Mouse (Mus musculus): ENCODE data around the gene Fgfr2. TPM values are rescaled to one million over a fixed set of nuclear protein-coding genes. Genes with fewer than 3 reads are reported as not detected.

Fgfr2 gene
- polyA plus RNA-seq, 1 experiment from 2014 or later = 133 TPM

DNA sequence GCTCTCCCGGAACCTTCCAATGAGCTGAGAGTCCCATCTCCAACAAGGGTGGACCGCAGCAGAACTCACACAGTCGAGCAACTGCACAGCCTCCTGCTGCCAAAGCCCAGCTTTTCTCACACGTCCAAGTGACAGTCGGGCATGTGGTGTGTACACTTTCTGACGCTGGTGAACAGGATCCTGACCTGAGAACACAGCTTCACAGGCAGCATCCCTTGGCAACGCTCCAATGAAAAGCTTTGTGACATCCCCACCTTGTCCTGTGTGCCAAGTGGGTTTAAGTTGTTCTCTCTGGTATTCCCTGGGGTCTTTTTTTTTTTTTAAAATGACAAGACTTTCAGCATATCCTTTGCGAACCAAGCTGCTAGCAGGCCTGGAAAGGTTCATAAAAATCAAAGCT is 886.4 kb downstream of the Fgfr2 start:
- H3K4me3 ChIP-seq (ENCODE audit: low read length) = no peak overlapping the region
- no peak overlapping the region for H3K27ac ChIP-seq (ENCODE audit: low read depth, low read length)
- H3K9ac ChIP-seq (ENCODE audit: low read depth, low read length) = no peak overlapping the region
- H3K36me3 ChIP-seq (ENCODE audit: control insufficient read depth, insufficient read depth, low read length) = peaks cover 5% of the 10 kb centered on the region; the same call in 1 of the 2 replicates
- ATAC-seq (ENCODE audit: low FRiP score, low TSS enrichment) = no peak
- H3K4me2 ChIP-seq (replicated peaks; ENCODE audit: low read depth, low read length) = no peak overlapping the region
- H3K27me3 ChIP-seq (ENCODE audit: control insufficient read depth, insufficient read depth, low read length) = no peaks in the 10 kb centered on the region
- WGBS = 74% methylated on average over 8 of the region's 8 CpGs
- 0 out of 2 replicates have a peak, but pooled peaks cover 8% of the 10 kb centered on the region for H3K4me1 ChIP-seq (ENCODE audit: control insufficient read depth, insufficient read depth, low read length)
- no peaks in the 10 kb centered on the region for H3K9me3 ChIP-seq (ENCODE audit: control insufficient read depth, low read length)

DNA sequence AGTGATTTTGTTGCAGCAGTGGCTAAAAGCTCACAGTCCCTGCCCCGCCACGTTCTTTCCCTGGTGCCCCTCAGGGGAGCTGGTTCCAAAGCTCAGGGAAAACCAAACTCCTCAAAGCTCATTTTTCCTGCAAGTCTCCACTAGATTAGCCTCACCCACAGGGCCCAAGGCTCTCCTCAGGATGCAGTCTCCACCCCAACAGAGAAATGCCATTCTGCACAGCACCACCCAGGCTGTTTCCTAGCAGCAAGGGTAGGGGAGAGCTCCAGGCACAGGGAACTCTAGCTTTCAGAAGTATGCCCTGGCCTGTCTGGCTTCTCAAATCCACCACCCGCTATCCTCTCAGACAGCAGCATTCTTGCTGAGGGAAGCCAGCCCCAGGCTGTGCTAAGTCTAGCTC is 888.9 kb downstream of the Fgfr2 start:
- H3K9me3 ChIP-seq (ENCODE audit: control insufficient read depth, low read length) = no peaks in the 10 kb centered on the region
- WGBS = 68% methylated on average over 3 of the region's 3 CpGs
- ATAC-seq (ENCODE audit: low FRiP score, low TSS enrichment) = no peak
- peaks cover 5% of the 10 kb centered on the region; the same call in 1 of the 2 replicates for H3K36me3 ChIP-seq (ENCODE audit: control insufficient read depth, insufficient read depth, low read length)
- no peaks in the 10 kb centered on the region for H3K27me3 ChIP-seq (ENCODE audit: control insufficient read depth, insufficient read depth, low read length)
- no peak overlapping the region for H3K4me3 ChIP-seq (ENCODE audit: low read length)
- H3K9ac ChIP-seq (ENCODE audit: low read depth, low read length) = no peak overlapping the region
- H3K4me2 ChIP-seq (replicated peaks; ENCODE audit: low read depth, low read length) = no peak overlapping the region
- 0 out of 2 replicates have a peak, but pooled peaks cover 8% of the 10 kb centered on the region for H3K4me1 ChIP-seq (ENCODE audit: control insufficient read depth, insufficient read depth, low read length)
- H3K27ac ChIP-seq (ENCODE audit: low read depth, low read length) = no peak overlapping the region

DNA sequence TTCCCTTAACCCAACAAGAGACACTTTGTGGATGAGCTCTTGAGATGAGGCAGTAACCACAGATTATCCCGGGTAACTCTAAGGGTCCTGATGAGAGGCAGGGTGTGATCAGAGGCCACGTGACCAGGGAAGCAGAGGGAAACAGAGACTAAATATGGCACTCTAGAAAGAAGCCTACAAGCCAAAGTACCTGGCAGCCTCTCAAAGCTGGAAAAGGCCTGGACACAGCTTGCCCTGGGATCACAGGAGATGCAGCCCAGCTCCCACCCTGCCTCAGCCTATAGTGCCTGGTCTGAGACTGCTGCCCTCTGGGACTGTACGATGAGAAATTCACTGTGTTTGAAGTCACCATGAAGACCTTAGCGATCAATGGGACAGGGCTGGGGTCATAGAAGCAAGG is 889.4 kb downstream of the Fgfr2 start:
- no peak overlapping the region for H3K27ac ChIP-seq (ENCODE audit: low read depth, low read length)
- WGBS = 77% methylated on average over 4 of the region's 4 CpGs
- no peaks in the 10 kb centered on the region for H3K9me3 ChIP-seq (ENCODE audit: control insufficient read depth, low read length)
- peaks cover 5% of the 10 kb centered on the region; the same call in 1 of the 2 replicates for H3K36me3 ChIP-seq (ENCODE audit: control insufficient read depth, insufficient read depth, low read length)
- ATAC-seq (ENCODE audit: low FRiP score, low TSS enrichment) = no peak
- no peak overlapping the region for H3K4me2 ChIP-seq (replicated peaks; ENCODE audit: low read depth, low read length)
- no peak overlapping the region for H3K4me3 ChIP-seq (ENCODE audit: low read length)
- H3K9ac ChIP-seq (ENCODE audit: low read depth, low read length) = no peak overlapping the region
- H3K4me1 ChIP-seq (ENCODE audit: control insufficient read depth, insufficient read depth, low read length) = 0 out of 2 replicates have a peak, but pooled peaks cover 8% of the 10 kb centered on the region
- no peaks in the 10 kb centered on the region for H3K27me3 ChIP-seq (ENCODE audit: control insufficient read depth, insufficient read depth, low read length)

DNA sequence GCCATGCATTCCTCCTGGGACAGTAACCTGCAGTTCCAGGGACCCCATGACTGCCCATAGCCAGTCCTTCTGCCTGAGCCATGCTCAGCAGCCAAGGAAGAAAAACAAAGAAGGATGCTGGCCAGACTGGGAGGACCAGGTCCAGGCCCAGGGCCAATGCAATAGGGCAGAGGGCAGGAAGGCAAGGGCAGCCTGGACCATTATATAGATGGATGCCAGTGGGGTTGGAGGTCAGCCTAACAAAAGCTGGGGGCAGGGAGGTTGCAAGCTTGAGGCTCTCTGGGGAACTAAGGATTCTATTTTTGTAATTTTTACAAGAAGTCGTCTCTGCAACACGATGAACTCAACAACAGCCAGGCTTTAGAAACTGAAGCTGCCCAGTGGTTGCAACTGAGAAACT is 890.2 kb downstream of the Fgfr2 start:
- Histone ChIP-seq H3K36me3 (ENCODE audit: control insufficient read depth, insufficient read depth, low read length) (peaks cover 5% of the 10 kb centered on the region; the same call in 1 of the 2 replicates), H3K4me1 (ENCODE audit: control insufficient read depth, insufficient read depth, low read length) (0 out of 2 replicates have a peak, but pooled peaks cover 7% of the 10 kb centered on the region), H3K9ac (ENCODE audit: low read depth, low read length) (no peak overlapping the region), H3K27me3 (ENCODE audit: control insufficient read depth, insufficient read depth, low read length) (no peaks in the 10 kb centered on the region), H3K27ac (ENCODE audit: low read depth, low read length) (no peak overlapping the region), H3K9me3 (ENCODE audit: control insufficient read depth, low read length) (no peaks in the 10 kb centered on the region), H3K4me3 (ENCODE audit: low read length) (no peak overlapping the region), H3K4me2 (replicated peaks; ENCODE audit: low read depth, low read length) (no peak overlapping the region)
- WGBS = 34% methylated on average over 2 of the region's 2 CpGs
- ATAC-seq (ENCODE audit: low FRiP score, low TSS enrichment) = no peak

DNA sequence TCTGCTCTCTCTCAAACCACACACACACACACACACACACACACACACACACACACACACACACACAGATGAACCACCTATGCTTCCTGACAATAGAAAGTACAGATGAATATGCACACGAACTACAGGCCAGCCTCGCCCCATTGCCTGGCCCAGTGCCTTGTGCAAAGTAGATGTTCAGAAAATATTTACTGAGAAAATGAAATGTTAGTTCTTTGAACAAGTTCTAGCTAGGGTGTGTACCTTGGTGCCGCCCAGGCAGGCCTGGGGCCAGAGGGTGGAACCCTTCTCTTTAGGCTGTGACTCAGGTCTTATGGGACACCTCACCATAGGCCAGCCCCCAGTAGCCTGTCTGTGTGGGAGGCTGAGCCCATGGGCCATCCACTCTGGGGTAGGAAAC is 891.7 kb downstream of the Fgfr2 start:
- no peaks in the 10 kb centered on the region for H3K9me3 ChIP-seq (ENCODE audit: control insufficient read depth, low read length)
- no peak overlapping the region for H3K4me2 ChIP-seq (replicated peaks; ENCODE audit: low read depth, low read length)
- H3K4me1 ChIP-seq (ENCODE audit: control insufficient read depth, insufficient read depth, low read length) = 0 out of 2 replicates have a peak, but pooled peaks cover 3% of the 10 kb centered on the region
- no peak overlapping the region for H3K4me3 ChIP-seq (ENCODE audit: low read length)
- no peak overlapping the region for H3K27ac ChIP-seq (ENCODE audit: low read depth, low read length)
- H3K9ac ChIP-seq (ENCODE audit: low read depth, low read length) = no peak overlapping the region
- no peak for ATAC-seq (ENCODE audit: low FRiP score, low TSS enrichment)
- peaks cover 5% of the 10 kb centered on the region; the same call in 1 of the 2 replicates for H3K36me3 ChIP-seq (ENCODE audit: control insufficient read depth, insufficient read depth, low read length)
- 89% methylated on average over 3 of the region's 3 CpGs for WGBS
- no peaks in the 10 kb centered on the region for H3K27me3 ChIP-seq (ENCODE audit: control insufficient read depth, insufficient read depth, low read length)

DNA sequence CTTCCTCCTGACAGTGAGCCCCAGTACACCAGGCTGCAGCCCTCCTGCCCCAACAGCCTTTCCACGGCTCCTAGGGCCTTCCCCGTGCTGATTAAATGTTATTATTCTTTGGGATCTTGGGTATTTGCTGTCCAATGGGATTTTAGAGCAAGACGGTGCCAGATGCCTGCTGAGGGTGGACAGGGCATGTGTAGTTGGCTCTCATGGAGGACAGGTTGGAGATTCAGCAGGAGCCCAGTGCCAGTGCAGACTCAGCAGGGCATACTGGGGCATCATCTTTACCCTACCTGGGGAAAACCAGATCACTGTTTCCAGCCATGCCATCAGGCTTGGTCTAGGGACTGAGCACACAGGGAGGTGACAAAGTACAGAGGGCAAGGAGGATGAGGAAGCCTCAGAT is 892.2 kb downstream of the Fgfr2 start:
- Histone ChIP-seq H3K4me1 (ENCODE audit: control insufficient read depth, insufficient read depth, low read length) (0 out of 2 replicates have a peak, but pooled peaks cover 3% of the 10 kb centered on the region), H3K9ac (ENCODE audit: low read depth, low read length) (no peak overlapping the region), H3K27ac (ENCODE audit: low read depth, low read length) (no peak overlapping the region), H3K4me3 (ENCODE audit: low read length) (no peak overlapping the region), H3K27me3 (ENCODE audit: control insufficient read depth, insufficient read depth, low read length) (no peaks in the 10 kb centered on the region), H3K4me2 (replicated peaks; ENCODE audit: low read depth, low read length) (no peak overlapping the region), H3K36me3 (ENCODE audit: control insufficient read depth, insufficient read depth, low read length) (peaks cover 2% of the 10 kb centered on the region; the same call in 1 of the 2 replicates), H3K9me3 (ENCODE audit: control insufficient read depth, low read length) (no peaks in the 10 kb centered on the region)
- ATAC-seq (ENCODE audit: low FRiP score, low TSS enrichment) = no peak
- WGBS = 84% methylated on average over 3 of the region's 3 CpGs

DNA sequence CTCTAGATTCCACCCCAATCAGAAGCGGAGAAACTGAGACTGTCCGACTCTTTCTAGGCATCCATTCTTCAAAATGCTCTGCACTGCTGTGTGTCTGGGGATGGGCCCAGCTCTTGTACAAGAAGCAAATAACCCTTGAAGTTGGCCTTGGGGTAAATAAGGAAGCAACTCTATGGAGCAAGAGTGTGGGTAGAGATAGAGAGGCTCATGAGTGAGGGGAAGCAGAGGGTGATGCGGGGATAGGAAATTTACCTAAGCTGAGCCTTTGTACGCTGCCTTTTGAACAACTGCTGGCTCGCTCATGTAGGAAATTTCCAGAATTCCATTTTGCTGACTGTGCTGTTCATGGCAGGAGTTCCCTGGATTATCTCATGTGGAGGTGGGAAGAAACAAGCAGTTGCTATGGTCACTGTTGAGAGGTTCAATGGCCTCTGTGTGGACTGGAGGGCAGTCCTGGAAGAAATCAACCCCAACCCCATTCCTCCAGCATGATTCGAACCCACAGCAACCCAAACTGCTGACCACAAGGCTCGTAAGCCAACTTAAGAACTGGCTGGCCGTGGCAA is 896.0 kb downstream of the Fgfr2 start:
- peak; percentile 22; the same call in 1 of the 2 replicates for ATAC-seq (ENCODE audit: low FRiP score, low TSS enrichment)
- Histone ChIP-seq H3K9me3 (ENCODE audit: control insufficient read depth, low read length) (no peaks in the 10 kb centered on the region), H3K27ac (ENCODE audit: low read depth, low read length) (no peak overlapping the region), H3K36me3 (ENCODE audit: control insufficient read depth, insufficient read depth, low read length) (no peaks in the 10 kb centered on the region), H3K4me1 (ENCODE audit: control insufficient read depth, insufficient read depth, low read length) (no peaks in the 10 kb centered on the region), H3K4me2 (replicated peaks; ENCODE audit: low read depth, low read length) (no peak overlapping the region), H3K4me3 (ENCODE audit: low read length) (no peak overlapping the region), H3K27me3 (ENCODE audit: control insufficient read depth, insufficient read depth, low read length) (no peaks in the 10 kb centered on the region), H3K9ac (ENCODE audit: low read depth, low read length) (no peak overlapping the region)
- WGBS = 81% methylated on average over 8 of the region's 8 CpGs

DNA sequence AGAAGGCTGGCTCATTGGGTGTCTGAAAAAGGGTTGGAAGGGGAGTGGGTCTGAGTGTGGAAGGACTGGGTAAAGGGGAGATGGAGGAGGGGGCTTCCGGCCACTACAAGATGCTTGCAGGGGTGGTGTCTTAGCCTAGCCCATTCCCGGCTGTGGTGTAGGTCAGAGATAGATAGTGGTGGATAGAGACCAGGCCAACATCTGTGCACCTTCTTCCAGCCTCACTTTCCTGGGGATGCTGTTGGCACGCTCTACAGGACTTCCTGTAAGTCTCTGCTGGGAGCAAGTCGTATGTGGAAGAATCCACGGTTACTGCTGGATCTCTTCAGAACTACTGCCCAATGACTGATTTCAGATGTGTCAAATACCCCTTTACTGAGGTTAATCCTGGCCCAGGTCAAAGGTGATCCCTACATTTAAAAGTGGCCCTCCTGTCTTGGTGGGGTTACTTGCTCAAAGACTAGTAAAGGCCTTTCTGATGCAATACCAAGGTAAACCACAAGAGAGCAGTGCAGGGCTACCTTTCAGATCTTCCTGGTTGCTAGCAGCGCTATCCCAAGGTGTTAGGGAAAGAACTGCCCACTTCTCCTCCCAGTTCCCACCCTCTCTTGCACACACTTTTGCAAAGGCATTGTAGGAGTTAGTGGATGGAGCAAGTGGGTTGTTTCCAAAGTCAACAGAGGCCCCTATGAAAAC is 896.6 kb downstream of the Fgfr2 start:
- Histone ChIP-seq H3K4me2 (replicated peaks; ENCODE audit: low read depth, low read length) (no peak overlapping the region), H3K27ac (ENCODE audit: low read depth, low read length) (no peak overlapping the region), H3K27me3 (ENCODE audit: control insufficient read depth, insufficient read depth, low read length) (no peaks in the 10 kb centered on the region), H3K9ac (ENCODE audit: low read depth, low read length) (no peak overlapping the region), H3K9me3 (ENCODE audit: control insufficient read depth, low read length) (no peaks in the 10 kb centered on the region), H3K4me3 (ENCODE audit: low read length) (no peak overlapping the region), H3K4me1 (ENCODE audit: control insufficient read depth, insufficient read depth, low read length) (no peaks in the 10 kb centered on the region), H3K36me3 (ENCODE audit: control insufficient read depth, insufficient read depth, low read length) (no peaks in the 10 kb centered on the region)
- WGBS = 63% methylated on average over 6 of the region's 6 CpGs
- ATAC-seq (ENCODE audit: low FRiP score, low TSS enrichment) = peak; percentile 70; the same call in 1 of the 2 replicates

DNA sequence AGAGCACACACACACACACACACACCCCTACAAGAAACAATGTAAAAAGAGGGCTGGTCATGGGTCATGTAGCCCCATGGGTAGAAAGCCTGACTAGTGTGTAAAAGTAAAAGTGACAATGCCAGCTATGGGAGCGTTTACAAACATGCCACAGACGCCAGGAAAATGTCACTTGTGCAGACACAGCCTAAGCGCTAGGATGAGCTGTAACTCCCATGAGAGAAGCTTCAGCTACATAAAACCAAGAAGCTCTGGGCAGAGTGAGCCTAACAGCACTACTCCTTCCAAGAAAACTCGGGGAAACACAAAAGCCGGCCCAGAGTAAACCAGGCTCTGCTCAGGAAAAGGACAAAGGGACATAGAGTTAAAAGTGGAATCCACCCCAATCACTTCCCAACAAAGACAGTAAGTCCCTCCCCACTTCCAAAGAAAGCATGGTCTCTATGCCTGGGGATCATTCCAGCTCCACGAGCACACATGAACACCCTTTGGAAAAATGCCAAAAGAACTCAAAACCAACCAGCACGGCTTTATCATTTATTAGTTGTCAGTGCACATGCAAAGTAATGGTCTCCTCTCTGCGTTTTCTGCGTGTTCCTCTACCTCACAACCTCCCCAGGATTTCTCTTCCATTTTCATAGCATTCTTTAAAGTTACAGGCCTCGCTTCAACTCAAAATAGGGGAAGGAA is 899.6 kb downstream of the Fgfr2 start:
- no peaks in the 10 kb centered on the region for H3K9me3 ChIP-seq (ENCODE audit: control insufficient read depth, low read length)
- H3K4me1 ChIP-seq (ENCODE audit: control insufficient read depth, insufficient read depth, low read length) = no peaks in the 10 kb centered on the region
- H3K27me3 ChIP-seq (ENCODE audit: control insufficient read depth, insufficient read depth, low read length) = no peaks in the 10 kb centered on the region
- no peak for ATAC-seq (ENCODE audit: low FRiP score, low TSS enrichment)
- no peaks in the 10 kb centered on the region for H3K36me3 ChIP-seq (ENCODE audit: control insufficient read depth, insufficient read depth, low read length)
- no peak overlapping the region for H3K4me3 ChIP-seq (ENCODE audit: low read length)
- 61% methylated on average over 10 of the region's 10 CpGs for WGBS
- H3K27ac ChIP-seq (ENCODE audit: low read depth, low read length) = no peak overlapping the region
- no peak overlapping the region for H3K4me2 ChIP-seq (replicated peaks; ENCODE audit: low read depth, low read length)
- no peak overlapping the region for H3K9ac ChIP-seq (ENCODE audit: low read depth, low read length)

Data from kidney, embryonic 14.5 days (tissue).